Mouse (Mus musculus) effector memory CD4-positive, alpha-beta T cell, adult 7 months (primary cell): ENCODE results near the gene Pxylp1. TPM values are rescaled to one million over a fixed set of nuclear protein-coding genes. Genes with fewer than 3 reads are reported as not detected.

Experiments
- polyA plus RNA-seq: library from polyadenylated mRNA; unstranded; fragments of 100-300 nt; shearing (Covaris generic); gene quantifications from one replicate; pipeline ENCODE4 v1.2.1, GENCODE M21; 2017

Gene Pxylp1
- polyA plus RNA-seq, result 33.0 TPM

DNA sequence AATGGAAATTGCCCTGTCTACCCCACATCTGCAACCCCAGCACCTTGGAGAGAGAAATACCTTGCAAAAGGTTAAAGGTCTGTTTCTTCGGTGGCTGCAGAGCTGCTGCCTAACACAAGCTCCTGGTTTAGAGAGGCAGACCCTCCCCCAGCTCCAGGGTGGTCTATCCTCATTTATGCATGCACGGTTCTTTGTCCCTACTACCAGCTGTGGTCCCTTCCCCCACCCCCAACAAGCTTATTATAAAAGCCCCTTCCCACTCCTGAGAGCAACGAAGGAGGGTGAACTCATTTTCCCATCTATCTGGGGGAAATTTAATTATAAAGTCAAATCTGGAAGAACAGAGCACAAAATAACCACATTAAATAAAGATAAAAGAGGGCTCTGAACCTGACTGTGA lies at the start of gene Pxylp1:
Gene Pxylp1, minus strand, starts transcription at position 124 of the 400 bp plus-strand sequence.

Other genes starting within 250 kb of the Pxylp1 start
- 30.0 TPM for gene Zbtb38, start 139.8 kb downstream of the Pxylp1 start, polyA plus RNA-seq
- gene Spsb4, start 126.2 kb upstream of the Pxylp1 start, polyA plus RNA-seq, result 0.26 TPM
- gene Slc25a36, start 218.5 kb upstream of the Pxylp1 start, polyA plus RNA-seq, result 149 TPM